Mouse (Mus musculus): Measurements from ENCODE around the gene Plpp3. TPM values are rescaled to one million over a fixed set of nuclear protein-coding genes. Genes with fewer than 3 reads are reported as not detected.
A peak's percentile ranks its signal among the peaks of the same experiment; 100 is the strongest.

The Plpp3 gene
- polyA plus RNA-seq, 1 experiment from 2014 or later = 73.5 TPM

- H3K4me2 ChIP-seq (ENCODE audit: low read depth, low read length) = no peak overlapping the region
- no peak for DNase-seq (ENCODE audit: low spot score)
- no peaks in the 10 kb centered on the region for H3K4me1 ChIP-seq (ENCODE audit: control insufficient read depth, insufficient read depth, low read length)
These were observed 4.9 kb downstream of the Plpp3 start for GRCm38 (mm10) chr4:105162014-105162413.

GRCm38 (mm10) chr4:105162676-105163075 lies 5.5 kb downstream of the Plpp3 start:
- Histone ChIP-seq H3K36me3 (replicated peaks; ENCODE audit: control insufficient read depth, insufficient read depth, low read depth, low read length) (no peaks in the 10 kb centered on the region), H3K4me1 (ENCODE audit: control insufficient read depth, insufficient read depth, low read length) (no peaks in the 10 kb centered on the region), H3K9ac (replicated peaks; ENCODE audit: low read length) (no peak overlapping the region), H3K27me3 (ENCODE audit: control insufficient read depth, insufficient read depth, low read length) (no peaks in the 10 kb centered on the region), H3K4me2 (ENCODE audit: low read depth, low read length) (no peak overlapping the region), H3K27ac (replicated peaks; ENCODE audit: low read depth, low read length) (no peak overlapping the region), H3K4me3 (ENCODE audit: low read depth, low read length) (no peak overlapping the region), H3K9me3 (replicated peaks; ENCODE audit: control insufficient read depth, low read length) (no peaks in the 10 kb centered on the region)
- DNase-seq (ENCODE audit: low spot score) = no peak
- no peak for ATAC-seq (replicated peaks; ENCODE audit: insufficient number of reproducible peaks, low FRiP score, low TSS enrichment, low read depth)
- 55% methylated on average over 2 of the region's 2 CpGs for WGBS

More at GRCm38 (mm10) chr4:105162014-105162413, 4.9 kb downstream of the Plpp3 start:
- 62% methylated on average over 6 of the region's 6 CpGs for WGBS
- H3K9me3 ChIP-seq (replicated peaks; ENCODE audit: control insufficient read depth, low read length) = no peaks in the 10 kb centered on the region
- H3K27me3 ChIP-seq (ENCODE audit: control insufficient read depth, insufficient read depth, low read length) = no peaks in the 10 kb centered on the region
- no peaks in the 10 kb centered on the region for H3K36me3 ChIP-seq (replicated peaks; ENCODE audit: control insufficient read depth, insufficient read depth, low read depth, low read length)
- no peak overlapping the region for H3K27ac ChIP-seq (replicated peaks; ENCODE audit: low read depth, low read length)
- no peak overlapping the region for H3K9ac ChIP-seq (replicated peaks; ENCODE audit: low read length)
- no peak for ATAC-seq (replicated peaks; ENCODE audit: insufficient number of reproducible peaks, low FRiP score, low TSS enrichment, low read depth)
- no peak overlapping the region for H3K4me3 ChIP-seq (ENCODE audit: low read depth, low read length)

GRCm38 (mm10) chr4:105163981-105164411 lies 6.8 kb downstream of the Plpp3 start:
- H3K27me3 ChIP-seq (ENCODE audit: control insufficient read depth, insufficient read depth, low read length) = no peaks in the 10 kb centered on the region
- no peaks in the 10 kb centered on the region for H3K9me3 ChIP-seq (replicated peaks; ENCODE audit: control insufficient read depth, low read length)
- no peak overlapping the region for H3K9ac ChIP-seq (replicated peaks; ENCODE audit: low read length)
- H3K4me2 ChIP-seq (ENCODE audit: low read depth, low read length) = no peak overlapping the region
- no peaks in the 10 kb centered on the region for H3K36me3 ChIP-seq (replicated peaks; ENCODE audit: control insufficient read depth, insufficient read depth, low read depth, low read length)
- no peak overlapping the region for H3K27ac ChIP-seq (replicated peaks; ENCODE audit: low read depth, low read length)
- no peak overlapping the region for H3K4me3 ChIP-seq (ENCODE audit: low read depth, low read length)
- H3K4me1 ChIP-seq (ENCODE audit: control insufficient read depth, insufficient read depth, low read length) = no peaks in the 10 kb centered on the region; the same call in 1 of the 2 replicates
- no peak for DNase-seq (ENCODE audit: low spot score)
- no peak for ATAC-seq (replicated peaks; ENCODE audit: insufficient number of reproducible peaks, low FRiP score, low TSS enrichment, low read depth)
- 38% methylated on average over 4 of the region's 4 CpGs for WGBS

- no peak for ATAC-seq (replicated peaks; ENCODE audit: insufficient number of reproducible peaks, low FRiP score, low TSS enrichment, low read depth)
- H3K9ac ChIP-seq (replicated peaks; ENCODE audit: low read length) = no peak overlapping the region
- no peak for DNase-seq (ENCODE audit: low spot score)
- H3K4me3 ChIP-seq (ENCODE audit: low read depth, low read length) = no peak overlapping the region
- H3K27ac ChIP-seq (replicated peaks; ENCODE audit: low read depth, low read length) = no peak overlapping the region
- no peaks in the 10 kb centered on the region for H3K36me3 ChIP-seq (replicated peaks; ENCODE audit: control insufficient read depth, insufficient read depth, low read depth, low read length)
- H3K4me2 ChIP-seq (ENCODE audit: low read depth, low read length) = no peak overlapping the region
- WGBS = 92% methylated on average over 6 of the region's 6 CpGs
- H3K9me3 ChIP-seq (replicated peaks; ENCODE audit: control insufficient read depth, low read length) = no peaks in the 10 kb centered on the region
- H3K4me1 ChIP-seq (ENCODE audit: control insufficient read depth, insufficient read depth, low read length) = no peaks in the 10 kb centered on the region; the same call in none of the 2 replicates
- no peaks in the 10 kb centered on the region for H3K27me3 ChIP-seq (ENCODE audit: control insufficient read depth, insufficient read depth, low read length)
These were observed 7.8 kb downstream of the Plpp3 start for GRCm38 (mm10) chr4:105164952-105165351.

- ATAC-seq (replicated peaks; ENCODE audit: insufficient number of reproducible peaks, low FRiP score, low TSS enrichment, low read depth) = no peak
- Histone ChIP-seq H3K4me1 (ENCODE audit: control insufficient read depth, insufficient read depth, low read length) (no peaks in the 10 kb centered on the region; the same call in none of the 2 replicates), H3K4me2 (ENCODE audit: low read depth, low read length) (no peak overlapping the region), H3K27me3 (ENCODE audit: control insufficient read depth, insufficient read depth, low read length) (no peaks in the 10 kb centered on the region), H3K9me3 (replicated peaks; ENCODE audit: control insufficient read depth, low read length) (no peaks in the 10 kb centered on the region), H3K27ac (replicated peaks; ENCODE audit: low read depth, low read length) (no peak overlapping the region), H3K9ac (replicated peaks; ENCODE audit: low read length) (no peak overlapping the region), H3K36me3 (replicated peaks; ENCODE audit: control insufficient read depth, insufficient read depth, low read depth, low read length) (peaks cover 5% of the 10 kb centered on the region), H3K4me3 (ENCODE audit: low read depth, low read length) (no peak overlapping the region)
- no peak for DNase-seq (ENCODE audit: low spot score)
- WGBS = 43% methylated on average over 7 of the region's 7 CpGs
These were observed 12.0 kb downstream of the Plpp3 start for GRCm38 (mm10) chr4:105169093-105169571.

GRCm38 (mm10) chr4:105169826-105170810 lies 13.0 kb downstream of the Plpp3 start:
- no peak for DNase-seq (ENCODE audit: low spot score)
- ATAC-seq (replicated peaks; ENCODE audit: insufficient number of reproducible peaks, low FRiP score, low TSS enrichment, low read depth) = no peak
- Histone ChIP-seq H3K9me3 (replicated peaks; ENCODE audit: control insufficient read depth, low read length) (no peaks in the 10 kb centered on the region), H3K4me2 (ENCODE audit: low read depth, low read length) (no peak overlapping the region), H3K4me3 (ENCODE audit: low read depth, low read length) (no peak overlapping the region), H3K27ac (replicated peaks; ENCODE audit: low read depth, low read length) (no peak overlapping the region), H3K4me1 (ENCODE audit: control insufficient read depth, insufficient read depth, low read length) (no peaks in the 10 kb centered on the region; the same call in none of the 2 replicates), H3K36me3 (replicated peaks; ENCODE audit: control insufficient read depth, insufficient read depth, low read depth, low read length) (peaks cover 5% of the 10 kb centered on the region), H3K27me3 (ENCODE audit: control insufficient read depth, insufficient read depth, low read length) (no peaks in the 10 kb centered on the region), H3K9ac (replicated peaks; ENCODE audit: low read length) (no peak overlapping the region)
- 53% methylated on average over 16 of the region's 16 CpGs for WGBS

GRCm38 (mm10) chr4:105170811-105171401 lies 13.8 kb downstream of the Plpp3 start:
- 57% methylated on average over 9 of the region's 9 CpGs for WGBS
- ATAC-seq (replicated peaks; ENCODE audit: insufficient number of reproducible peaks, low FRiP score, low TSS enrichment, low read depth) = peak; percentile 60
- Histone ChIP-seq H3K4me1 (ENCODE audit: control insufficient read depth, insufficient read depth, low read length) (peaks cover 3% of the 10 kb centered on the region), H3K27ac (replicated peaks; ENCODE audit: low read depth, low read length) (no peak overlapping the region), H3K9me3 (replicated peaks; ENCODE audit: control insufficient read depth, low read length) (no peaks in the 10 kb centered on the region), H3K4me2 (ENCODE audit: low read depth, low read length) (no peak overlapping the region), H3K36me3 (replicated peaks; ENCODE audit: control insufficient read depth, insufficient read depth, low read depth, low read length) (peaks cover 5% of the 10 kb centered on the region), H3K9ac (replicated peaks; ENCODE audit: low read length) (no peak overlapping the region), H3K27me3 (ENCODE audit: control insufficient read depth, insufficient read depth, low read length) (no peaks in the 10 kb centered on the region), H3K4me3 (ENCODE audit: low read depth, low read length) (no peak overlapping the region)
- no peak for DNase-seq (ENCODE audit: low spot score)

GRCm38 (mm10) chr4:105171432-105171831 lies 14.3 kb downstream of the Plpp3 start:
- H3K9ac ChIP-seq (replicated peaks; ENCODE audit: low read length) = no peak overlapping the region
- no peak overlapping the region for H3K4me2 ChIP-seq (ENCODE audit: low read depth, low read length)
- DNase-seq (ENCODE audit: low spot score) = no peak
- ATAC-seq (replicated peaks; ENCODE audit: insufficient number of reproducible peaks, low FRiP score, low TSS enrichment, low read depth) = no peak
- H3K9me3 ChIP-seq (replicated peaks; ENCODE audit: control insufficient read depth, low read length) = no peaks in the 10 kb centered on the region
- peaks cover 5% of the 10 kb centered on the region for H3K36me3 ChIP-seq (replicated peaks; ENCODE audit: control insufficient read depth, insufficient read depth, low read depth, low read length)
- WGBS = 64% methylated on average over 3 of the region's 3 CpGs
- H3K4me1 ChIP-seq (ENCODE audit: control insufficient read depth, insufficient read depth, low read length) = peaks cover 3% of the 10 kb centered on the region
- H3K27ac ChIP-seq (replicated peaks; ENCODE audit: low read depth, low read length) = no peak overlapping the region
- no peak overlapping the region for H3K4me3 ChIP-seq (ENCODE audit: low read depth, low read length)
- no peaks in the 10 kb centered on the region for H3K27me3 ChIP-seq (ENCODE audit: control insufficient read depth, insufficient read depth, low read length)

Data from embryonic facial prominence, embryonic 11.5 days (tissue).